Mouse (Mus musculus): Measurements from ENCODE around the gene Pgls. TPM values are rescaled to one million over a fixed set of nuclear protein-coding genes. Genes with fewer than 3 reads are reported as not detected.

The Pgls gene
- polyA plus RNA-seq, 1 experiment from 2014 or later, result 152 TPM

DNA sequence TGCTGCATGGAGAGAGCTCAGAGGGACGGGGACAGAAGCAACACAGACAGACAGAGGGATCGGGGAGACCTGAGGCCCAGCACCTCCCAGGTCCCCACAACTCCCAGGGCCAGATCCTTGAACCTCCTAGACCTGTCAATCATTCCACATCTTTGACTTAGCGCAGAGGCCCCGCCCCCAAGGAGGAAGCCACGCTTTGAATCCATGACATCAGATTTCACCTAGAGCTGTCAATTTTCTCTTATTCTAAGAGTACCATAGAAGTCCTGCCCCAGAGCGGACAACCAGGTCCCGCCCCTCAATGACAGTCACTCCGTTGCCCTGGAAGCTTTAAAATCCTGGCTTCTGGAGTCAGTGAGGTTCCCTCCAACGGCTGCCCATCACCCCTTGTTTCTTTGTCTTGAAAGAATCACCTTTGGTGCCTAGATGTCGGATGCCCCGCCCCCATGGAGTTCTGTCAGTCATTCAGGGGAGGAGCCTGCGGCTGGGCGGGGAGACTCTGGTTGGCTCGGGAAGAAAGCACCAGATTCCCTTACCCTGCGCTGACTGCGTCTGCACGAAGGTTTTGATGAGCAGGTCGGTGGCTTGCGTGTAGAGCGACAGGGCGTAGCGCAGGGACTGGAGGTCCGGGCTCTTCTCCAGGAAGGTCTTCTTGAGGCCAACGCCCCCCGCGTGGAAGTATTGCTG lies 42.1 kb downstream of the Pgls start:
- no peak overlapping the region for H3K9ac ChIP-seq (ENCODE audit: low read depth, low read length)
- no peak for TF ChIP-seq CTCF (IDR thresholded peaks at IDR 0.05; ENCODE audit: low read depth)
- H3K27me3 ChIP-seq (replicated peaks; ENCODE audit: control insufficient read depth, insufficient read depth, low read length), result peaks cover 19% of the 10 kb centered on the region
- no peaks in the 10 kb centered on the region for H3K9me3 ChIP-seq (ENCODE audit: control insufficient read depth)
- peak overlapping the region; percentile 49 for H3K4me2 ChIP-seq (replicated peaks; ENCODE audit: low read depth)
- no peak overlapping the region for H3K4me3 ChIP-seq (ENCODE audit: low read depth, low read length)
- WGBS, result 2% methylated on average over 26 of the region's 26 CpGs
- peak; percentile 25; the same call in 1 of the 2 replicates for ATAC-seq
- no peaks in the 10 kb centered on the region for H3K36me3 ChIP-seq (ENCODE audit: control insufficient read depth, insufficient read depth)
- H3K27ac ChIP-seq (ENCODE audit: low read depth, low read length), result no peak overlapping the region
- peaks cover 10% of the 10 kb centered on the region for H3K4me1 ChIP-seq (replicated peaks; ENCODE audit: control insufficient read depth, insufficient read depth, low read length)

GRCm38 (mm10) chr8:71637149-71638095 lies 45.4 kb downstream of the Pgls start:
- H3K27me3 ChIP-seq (replicated peaks; ENCODE audit: control insufficient read depth, insufficient read depth, low read length), result peaks cover 6% of the 10 kb centered on the region
- H3K4me1 ChIP-seq (replicated peaks; ENCODE audit: control insufficient read depth, insufficient read depth, low read length), result 0 out of 2 replicates have a peak, but pooled peaks cover 2% of the 10 kb centered on the region
- H3K27ac ChIP-seq (ENCODE audit: low read depth, low read length), result no peak overlapping the region
- H3K4me3 ChIP-seq (ENCODE audit: low read depth, low read length), result no peak overlapping the region
- no peaks in the 10 kb centered on the region for H3K36me3 ChIP-seq (ENCODE audit: control insufficient read depth, insufficient read depth)
- no peak overlapping the region for H3K4me2 ChIP-seq (replicated peaks; ENCODE audit: low read depth)
- no peaks in the 10 kb centered on the region for H3K9me3 ChIP-seq (ENCODE audit: control insufficient read depth)
- ATAC-seq, result no peak
- WGBS, result 71% methylated on average over 8 of the region's 8 CpGs
- TF ChIP-seq CTCF (IDR thresholded peaks at IDR 0.05; ENCODE audit: low read depth), result no peak
- no peak overlapping the region for H3K9ac ChIP-seq (ENCODE audit: low read depth, low read length)

DNA sequence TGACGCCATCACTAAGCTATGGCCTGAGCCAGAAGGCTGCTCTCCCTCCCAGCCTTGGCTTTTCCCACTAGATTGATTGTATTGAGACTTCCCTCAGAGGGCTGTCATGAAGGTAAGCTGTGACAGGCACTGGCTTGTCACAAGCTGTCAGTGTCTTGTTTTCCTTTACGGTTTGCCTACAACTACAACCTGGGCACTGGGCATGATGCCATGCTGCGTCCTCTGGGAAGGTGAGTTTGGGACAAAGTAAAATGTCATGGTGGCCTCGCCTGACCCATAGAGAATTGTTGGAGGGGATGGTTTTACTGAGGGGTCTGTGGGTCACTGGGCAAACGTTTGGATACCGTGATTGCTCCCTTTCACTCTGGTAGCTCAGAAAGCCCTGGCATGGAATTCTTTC lies 46.3 kb downstream of the Pgls start:
- 73% methylated on average over 6 of the region's 6 CpGs for WGBS
- Histone ChIP-seq H3K4me2 (replicated peaks; ENCODE audit: low read depth) (no peak overlapping the region), H3K9ac (ENCODE audit: low read depth, low read length) (no peak overlapping the region), H3K27ac (ENCODE audit: low read depth, low read length) (no peak overlapping the region), H3K4me1 (replicated peaks; ENCODE audit: control insufficient read depth, insufficient read depth, low read length) (0 out of 2 replicates have a peak, but pooled peaks cover 2% of the 10 kb centered on the region), H3K4me3 (ENCODE audit: low read depth, low read length) (no peak overlapping the region), H3K27me3 (replicated peaks; ENCODE audit: control insufficient read depth, insufficient read depth, low read length) (peaks cover 6% of the 10 kb centered on the region), H3K9me3 (ENCODE audit: control insufficient read depth) (no peaks in the 10 kb centered on the region), H3K36me3 (ENCODE audit: control insufficient read depth, insufficient read depth) (no peaks in the 10 kb centered on the region)
- ATAC-seq, result no peak
- no peak for TF ChIP-seq CTCF (IDR thresholded peaks at IDR 0.05; ENCODE audit: low read depth)

GRCm38 (mm10) chr8:71639318-71639717 lies 47.3 kb downstream of the Pgls start:
- Histone ChIP-seq H3K4me3 (ENCODE audit: low read depth, low read length) (no peak overlapping the region), H3K9ac (ENCODE audit: low read depth, low read length) (no peak overlapping the region), H3K27ac (ENCODE audit: low read depth, low read length) (no peak overlapping the region), H3K36me3 (ENCODE audit: control insufficient read depth, insufficient read depth) (no peaks in the 10 kb centered on the region), H3K4me1 (replicated peaks; ENCODE audit: control insufficient read depth, insufficient read depth, low read length) (no peaks in the 10 kb centered on the region), H3K27me3 (replicated peaks; ENCODE audit: control insufficient read depth, insufficient read depth, low read length) (no peaks in the 10 kb centered on the region; the same call in 1 of the 2 replicates), H3K4me2 (replicated peaks; ENCODE audit: low read depth) (no peak overlapping the region), H3K9me3 (ENCODE audit: control insufficient read depth) (no peaks in the 10 kb centered on the region)
- WGBS, result 84% methylated on average over 4 of the region's 4 CpGs
- no peak for ATAC-seq
- TF ChIP-seq CTCF (IDR thresholded peaks at IDR 0.05; ENCODE audit: low read depth), result no peak

DNA sequence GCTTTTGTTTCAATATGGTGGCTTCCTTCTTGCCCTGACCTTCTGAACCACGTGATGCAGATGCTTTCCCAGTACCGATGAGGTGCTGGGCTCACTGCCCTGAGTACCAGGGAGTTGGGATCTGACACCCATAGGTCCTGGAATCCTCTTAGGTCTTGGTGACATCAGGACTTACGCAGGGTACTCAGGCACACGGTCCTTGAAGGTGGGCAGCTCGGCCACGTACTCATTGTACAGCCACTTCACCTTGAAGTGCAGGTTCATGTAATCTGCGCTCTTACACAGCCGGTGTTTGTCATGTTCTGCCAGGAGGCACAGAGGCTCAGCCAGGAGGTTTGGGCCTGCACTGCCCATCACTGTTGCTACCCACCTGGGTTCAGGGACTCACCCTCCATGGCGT lies 53.5 kb downstream of the Pgls start:
- WGBS, result 83% methylated on average over 9 of the region's 9 CpGs
- ATAC-seq, result no peak
- H3K4me3 ChIP-seq (ENCODE audit: low read depth, low read length), result no peak overlapping the region
- H3K27ac ChIP-seq (ENCODE audit: low read depth, low read length), result no peak overlapping the region
- TF ChIP-seq CTCF (IDR thresholded peaks at IDR 0.05; ENCODE audit: low read depth), result no peak
- H3K4me1 ChIP-seq (replicated peaks; ENCODE audit: control insufficient read depth, insufficient read depth, low read length), result no peaks in the 10 kb centered on the region
- H3K27me3 ChIP-seq (replicated peaks; ENCODE audit: control insufficient read depth, insufficient read depth, low read length), result no peaks in the 10 kb centered on the region
- no peak overlapping the region for H3K4me2 ChIP-seq (replicated peaks; ENCODE audit: low read depth)
- no peak overlapping the region for H3K9ac ChIP-seq (ENCODE audit: low read depth, low read length)
- no peaks in the 10 kb centered on the region for H3K36me3 ChIP-seq (ENCODE audit: control insufficient read depth, insufficient read depth)
- H3K9me3 ChIP-seq (ENCODE audit: control insufficient read depth), result no peaks in the 10 kb centered on the region

Small RNA genes lying within 50 kb of the gene (microRNA-seq; reads per million reads assigned to microRNA genes)
- not detected for gene Mir6769b

Other genes starting within 250 kb of the Pgls start
- 98.4 and 106 TPM in 2 replicates for gene Use1, start 225.3 kb upstream of the Pgls start, polyA plus RNA-seq (2015; fragmentation: Nextera tagmentation; extraction: Ambion mirVana)
- 20.0 and 20.5 TPM in 2 replicates for gene Ocel1, start 220.9 kb upstream of the Pgls start, polyA plus RNA-seq (2015; fragmentation: Nextera tagmentation; extraction: Ambion mirVana)
- 58.3 and 58.5 TPM in 2 replicates for gene Nr2f6, start 210.2 kb upstream of the Pgls start, polyA plus RNA-seq (2015; fragmentation: Nextera tagmentation; extraction: Ambion mirVana)
- 4.1 and 4.9 TPM in 2 replicates for gene Ushbp1, start 196.4 kb upstream of the Pgls start, polyA plus RNA-seq (2015; fragmentation: Nextera tagmentation; extraction: Ambion mirVana)
- gene Babam1, start 195.3 kb upstream of the Pgls start, polyA plus RNA-seq (2015; fragmentation: Nextera tagmentation; extraction: Ambion mirVana), result 66.8 and 68.6 TPM in 2 replicates
- 2.8 and 4.4 TPM in 2 replicates for gene Ankle1, start 186.2 kb upstream of the Pgls start, polyA plus RNA-seq (2015; fragmentation: Nextera tagmentation; extraction: Ambion mirVana)
- gene Abhd8, start 128.5 kb upstream of the Pgls start, polyA plus RNA-seq (2015; fragmentation: Nextera tagmentation; extraction: Ambion mirVana), result 15.2 and 15.9 TPM in 2 replicates
- gene Mrpl34, start 127.2 kb upstream of the Pgls start, polyA plus RNA-seq (2015; fragmentation: Nextera tagmentation; extraction: Ambion mirVana), result 187 and 190 TPM in 2 replicates
- gene Dda1, start 123.0 kb upstream of the Pgls start, polyA plus RNA-seq (2015; fragmentation: Nextera tagmentation; extraction: Ambion mirVana), result 82.8 and 91.7 TPM in 2 replicates
- gene Ano8, start 106.2 kb upstream of the Pgls start, polyA plus RNA-seq (2015; fragmentation: Nextera tagmentation; extraction: Ambion mirVana), result 0.54 and 0.74 TPM in 2 replicates
- gene Gtpbp3, start 104.1 kb upstream of the Pgls start, polyA plus RNA-seq (2015; fragmentation: Nextera tagmentation; extraction: Ambion mirVana), result 6.3 and 6.6 TPM in 2 replicates
- gene Plvap, start 80.4 kb upstream of the Pgls start, polyA plus RNA-seq (2015; fragmentation: Nextera tagmentation; extraction: Ambion mirVana), result 109 and 111 TPM in 2 replicates
- 0.08 TPM in 1 of 2 replicates, not detected in the other for gene Ccdc194, start 66.5 kb upstream of the Pgls start, polyA plus RNA-seq (2015; fragmentation: Nextera tagmentation; extraction: Ambion mirVana)
- 85.5 and 91.5 TPM in 2 replicates for gene Bst2, start 54.7 kb upstream of the Pgls start, polyA plus RNA-seq (2015; fragmentation: Nextera tagmentation; extraction: Ambion mirVana)
- gene Mvb12a, start 49.3 kb upstream of the Pgls start, polyA plus RNA-seq (2015; fragmentation: Nextera tagmentation; extraction: Ambion mirVana), result 133 and 143 TPM in 2 replicates
- gene Tmem221, start 33.3 kb upstream of the Pgls start, polyA plus RNA-seq (2015; fragmentation: Nextera tagmentation; extraction: Ambion mirVana), result 0.66 and 0.90 TPM in 2 replicates
- not detected in 2 replicates for gene Nxnl1, start 25.6 kb upstream of the Pgls start, polyA plus RNA-seq (2015; fragmentation: Nextera tagmentation; extraction: Ambion mirVana)
- 14.5 and 14.9 TPM in 2 replicates for gene Slc27a1, start 23.3 kb upstream of the Pgls start, polyA plus RNA-seq (2015; fragmentation: Nextera tagmentation; extraction: Ambion mirVana)
- gene Fam129c, start 5.5 kb downstream of the Pgls start, polyA plus RNA-seq (2015; fragmentation: Nextera tagmentation; extraction: Ambion mirVana), result 0.47 and 0.77 TPM in 2 replicates
- gene Colgalt1, start 18.8 kb downstream of the Pgls start, polyA plus RNA-seq (2015; fragmentation: Nextera tagmentation; extraction: Ambion mirVana), result 43.3 and 44.5 TPM in 2 replicates
- gene Unc13a, start 79.6 kb downstream of the Pgls start, polyA plus RNA-seq (2015; fragmentation: Nextera tagmentation; extraction: Ambion mirVana), result 0.60 and 0.72 TPM in 2 replicates
- gene Jak3, start 84.1 kb downstream of the Pgls start, polyA plus RNA-seq (2015; fragmentation: Nextera tagmentation; extraction: Ambion mirVana), result 5.7 and 6.8 TPM in 2 replicates
- gene Insl3, start 97.0 kb downstream of the Pgls start, polyA plus RNA-seq (2015; fragmentation: Nextera tagmentation; extraction: Ambion mirVana), result 2.5 and 3.0 TPM in 2 replicates
- 30.5 and 33.5 TPM in 2 replicates for gene B3gnt3, start 109.6 kb downstream of the Pgls start, polyA plus RNA-seq (2015; fragmentation: Nextera tagmentation; extraction: Ambion mirVana)
- 2.2 and 2.5 TPM in 2 replicates for gene Fcho1, start 133.5 kb downstream of the Pgls start, polyA plus RNA-seq (2015; fragmentation: Nextera tagmentation; extraction: Ambion mirVana)

All from intestine, postnatal 0 days (tissue).